Mouse (Mus musculus) heart, embryonic 11.5 days (tissue): ENCODE results near the gene Wdr13. TPM values are rescaled to one million over a fixed set of nuclear protein-coding genes. Genes with fewer than 3 reads are reported as not detected.

Experiments
- ATAC-seq: fragments of 200-750 bp; cut with Nextera tagmentation; replicated peaks from 2 replicates; pipeline ENCODE4 v1.8.0; 2017; ENCODE audit warnings: moderate library complexity; ENCODE audit not compliant: insufficient number of reproducible peaks, low FRiP score, low TSS enrichment
- H3K27ac ChIP-seq: fragments of 300-500 bp; sonication (generic); 2 replicates; pipeline ENCODE4 v1.5.1; 2014; ENCODE audit warnings: mild to moderate bottlenecking, low read depth, low read length
- H3K27me3 ChIP-seq: fragments of 300-500 bp; sonication (generic); 2 replicates; pipeline ENCODE4 v1.6.1; 2014; ENCODE audit warnings: mild to moderate bottlenecking, low read length, mixed read lengths; ENCODE audit not compliant: control insufficient read depth, insufficient read depth
- H3K36me3 ChIP-seq: fragments of 300-500 bp; sonication (generic); 2 replicates; pipeline ENCODE4 v1.6.1; 2014; ENCODE audit warnings: mild to moderate bottlenecking, low read length, moderate library complexity, mixed read lengths; ENCODE audit not compliant: control insufficient read depth, insufficient read depth
- H3K4me1 ChIP-seq: fragments of 300-500 bp; sonication (generic); 2 replicates; pipeline ENCODE4 v1.6.1; 2014; ENCODE audit warnings: low read length; ENCODE audit not compliant: control insufficient read depth, insufficient read depth
- H3K4me2 ChIP-seq: fragments of 300-500 bp; sonication (generic); 2 replicates; pipeline ENCODE4 v1.6.1; 2014; ENCODE audit warnings: mild to moderate bottlenecking, moderate library complexity
- H3K4me3 ChIP-seq: fragments of 300-500 bp; sonication (generic); 2 replicates; pipeline ENCODE4 v1.5.1; 2014; ENCODE audit warnings: low read depth, low read length
- H3K9ac ChIP-seq: fragments of 300-500 bp; sonication (generic); 2 replicates; pipeline ENCODE4 v1.6.1; 2014; ENCODE audit warnings: mild to moderate bottlenecking, low read depth, low read length, moderate library complexity
- H3K9me3 ChIP-seq: fragments of 300-500 bp; sonication (generic); replicated peaks from 2 replicates; pipeline ENCODE4 v1.6.1; 2016; ENCODE audit warnings: low read length; ENCODE audit not compliant: control insufficient read depth
- WGBS: fragments of 180-500 bp; shearing (Covaris S2); extraction: QIAGEN DNeasy Blood & Tissue Kit; methylation state at CpG from one replicate; pipeline ENCODE4 v1.1.7; 2014; ENCODE audit not compliant: insufficient replicate concordance; 5-methylcytosine and 5-hydroxymethylcytosine counted together
- polyA plus RNA-seq: library from polyadenylated mRNA; unstranded; fragments of >200 nt; fragmentation: Nextera tagmentation; extraction: Ambion mirVana; gene quantifications from 2 replicates; pipeline ENCODE4 v1.2.1, GENCODE M21; 2014

The Wdr13 gene
- polyA plus RNA-seq, 1 experiment from 2014 or later: 22.6 TPM

GRCm38 (mm10) chrX:8131393-8131792 is 1.3 kb downstream of the Wdr13 start:
- WGBS: 85% methylated on average over 17 of the region's 17 CpGs
- 0 out of 2 replicates have a peak, but pooled peaks cover 2% of the 10 kb centered on the region for H3K4me1 ChIP-seq
- peak overlapping the region; percentile 68 for H3K4me2 ChIP-seq
- no peaks in the 10 kb centered on the region for H3K36me3 ChIP-seq
- no peak for ATAC-seq
- H3K27me3 ChIP-seq: no peaks in the 10 kb centered on the region
- H3K4me3 ChIP-seq: peak overlapping the region; percentile 52
- H3K27ac ChIP-seq: 0 out of 2 replicates have a peak overlapping the region, but pooled peaks have one; percentile 22
- no peaks in the 10 kb centered on the region for H3K9me3 ChIP-seq
- H3K9ac ChIP-seq: no peak overlapping the region

GRCm38 (mm10) chrX:8125235-8125634 is 7.5 kb downstream of the Wdr13 start:
- no peaks in the 10 kb centered on the region for H3K4me1 ChIP-seq
- no peak overlapping the region for H3K4me2 ChIP-seq
- no peaks in the 10 kb centered on the region for H3K27me3 ChIP-seq
- ATAC-seq: no peak
- H3K4me3 ChIP-seq: no peak overlapping the region
- no peak overlapping the region for H3K9ac ChIP-seq
- H3K36me3 ChIP-seq: peaks cover 5% of the 10 kb centered on the region
- no peak overlapping the region for H3K27ac ChIP-seq
- no peaks in the 10 kb centered on the region for H3K9me3 ChIP-seq
- 78% methylated on average over 7 of the region's 7 CpGs for WGBS

GRCm38 (mm10) chrX:8123821-8124470 is 8.7 kb downstream of the Wdr13 start:
- Histone ChIP-seq H3K4me2 (no peak overlapping the region), H3K9ac (no peak overlapping the region), H3K4me1 (no peaks in the 10 kb centered on the region), H3K36me3 (peaks cover 5% of the 10 kb centered on the region), H3K4me3 (no peak overlapping the region), H3K9me3 (no peaks in the 10 kb centered on the region), H3K27me3 (no peaks in the 10 kb centered on the region), H3K27ac (no peak overlapping the region)
- 81% methylated on average over 6 of the region's 6 CpGs for WGBS
- ATAC-seq: no peak

GRCm38 (mm10) chrX:8117264-8117663 is 15.4 kb downstream of the Wdr13 start:
- Histone ChIP-seq H3K9ac (no peak overlapping the region), H3K9me3 (no peaks in the 10 kb centered on the region), H3K27me3 (no peaks in the 10 kb centered on the region), H3K27ac (no peak overlapping the region), H3K4me3 (no peak overlapping the region), H3K4me2 (no peak overlapping the region), H3K36me3 (no peaks in the 10 kb centered on the region), H3K4me1 (no peaks in the 10 kb centered on the region)
- ATAC-seq: no peak

- 64% methylated on average over 4 of the region's 4 CpGs for WGBS
- ATAC-seq: no peak
- Histone ChIP-seq H3K4me2 (no peak overlapping the region), H3K9me3 (no peaks in the 10 kb centered on the region), H3K9ac (no peak overlapping the region), H3K27ac (no peak overlapping the region), H3K36me3 (no peaks in the 10 kb centered on the region), H3K4me3 (no peak overlapping the region), H3K27me3 (no peaks in the 10 kb centered on the region), H3K4me1 (no peaks in the 10 kb centered on the region)
Measured at GRCm38 (mm10) chrX:8115275-8115674, 17.4 kb downstream of the Wdr13 start.

GRCm38 (mm10) chrX:8105019-8105418 is 27.7 kb downstream of the Wdr13 start:
- H3K4me3 ChIP-seq: no peak overlapping the region
- H3K27ac ChIP-seq: no peak overlapping the region
- no peak for ATAC-seq
- no peaks in the 10 kb centered on the region for H3K9me3 ChIP-seq
- no peak overlapping the region for H3K9ac ChIP-seq
- WGBS: 91% methylated on average over 3 of the region's 3 CpGs
- no peaks in the 10 kb centered on the region for H3K36me3 ChIP-seq
- no peak overlapping the region for H3K4me2 ChIP-seq
- no peaks in the 10 kb centered on the region for H3K4me1 ChIP-seq
- H3K27me3 ChIP-seq: no peaks in the 10 kb centered on the region

GRCm38 (mm10) chrX:8102213-8102668 is 30.5 kb downstream of the Wdr13 start:
- Histone ChIP-seq H3K36me3 (no peaks in the 10 kb centered on the region), H3K27ac (no peak overlapping the region)
- 39% methylated on average over 7 of the region's 7 CpGs for WGBS

GRCm38 (mm10) chrX:8101017-8101416 is 31.7 kb downstream of the Wdr13 start:
- Histone ChIP-seq H3K36me3 (no peaks in the 10 kb centered on the region), H3K9ac (no peak overlapping the region), H3K4me2 (peak overlapping the region; percentile 16; the same call in 1 of the 2 replicates), H3K4me3 (no peak overlapping the region), H3K4me1 (no peaks in the 10 kb centered on the region), H3K9me3 (no peaks in the 10 kb centered on the region), H3K27ac (no peak overlapping the region), H3K27me3 (no peaks in the 10 kb centered on the region)
- no peak for ATAC-seq
- 22% methylated on average over 3 of the region's 3 CpGs for WGBS

More at GRCm38 (mm10) chrX:8102213-8102668, 30.5 kb downstream of the Wdr13 start:
- no peak overlapping the region for H3K4me2 ChIP-seq
- H3K9me3 ChIP-seq: no peaks in the 10 kb centered on the region
- H3K9ac ChIP-seq: no peak overlapping the region
- peak; percentile 84 for ATAC-seq
- no peaks in the 10 kb centered on the region for H3K27me3 ChIP-seq
- H3K4me3 ChIP-seq: no peak overlapping the region
- H3K4me1 ChIP-seq: no peaks in the 10 kb centered on the region

GRCm38 (mm10) chrX:8099435-8099834 is 33.3 kb downstream of the Wdr13 start:
- H3K4me2 ChIP-seq: no peak overlapping the region
- WGBS: 60% methylated on average over 4 of the region's 4 CpGs

More at GRCm38 (mm10) chrX:8099435-8099834, 33.3 kb downstream of the Wdr13 start:
- no peaks in the 10 kb centered on the region for H3K9me3 ChIP-seq
- H3K27ac ChIP-seq: no peak overlapping the region
- H3K27me3 ChIP-seq: no peaks in the 10 kb centered on the region
- ATAC-seq: no peak
- no peaks in the 10 kb centered on the region for H3K4me1 ChIP-seq
- no peaks in the 10 kb centered on the region for H3K36me3 ChIP-seq
- H3K9ac ChIP-seq: no peak overlapping the region
- H3K4me3 ChIP-seq: no peak overlapping the region
